Mouse (Mus musculus) limb, embryonic 11.5 days (tissue): ENCODE measurements around the gene Polr3c. TPM values are rescaled to one million over a fixed set of nuclear protein-coding genes. Genes with fewer than 3 reads are reported as not detected.
"Not testable (repeated sequence)": the region's sequence is repeated elsewhere in the genome, so short reads cannot be mapped to it uniquely, and the experiment has no call there.

Experiments
- ATAC-seq: fragments of 200-750 bp; cut with Nextera tagmentation; 2 replicates; pipeline ENCODE4 v1.8.0; 2017; ENCODE audit warnings: low read depth; ENCODE audit not compliant: insufficient number of reproducible peaks, low FRiP score, low TSS enrichment
- DNase-seq: peaks from one replicate; pipeline ENCODE4 v3.0.0-alpha.2; 2015; ENCODE audit warnings: low spot score
- H3K27ac ChIP-seq: fragments of 300-500 bp; sonication (generic); replicated peaks from 2 replicates; pipeline ENCODE4 v1.5.1; 2014; ENCODE audit warnings: low read depth, mild to moderate bottlenecking, low read length
- H3K27me3 ChIP-seq: fragments of 300-500 bp; sonication (generic); 2 replicates; pipeline ENCODE4 v1.6.1; 2014; ENCODE audit warnings: mild to moderate bottlenecking, low read length, mixed read lengths; ENCODE audit not compliant: control insufficient read depth, insufficient read depth
- H3K36me3 ChIP-seq: fragments of 300-500 bp; sonication (generic); 2 replicates; pipeline ENCODE4 v1.6.1; 2014; ENCODE audit warnings: mild to moderate bottlenecking, low read length, moderate library complexity, mixed read lengths; ENCODE audit not compliant: control insufficient read depth, insufficient read depth
- H3K4me1 ChIP-seq: fragments of 300-500 bp; sonication (generic); 2 replicates; pipeline ENCODE4 v1.6.1; 2014; ENCODE audit warnings: low read length, mixed read lengths; ENCODE audit not compliant: control insufficient read depth, insufficient read depth
- H3K4me2 ChIP-seq: fragments of 300-500 bp; sonication (generic); 2 replicates; pipeline ENCODE4 v1.6.1; 2014; ENCODE audit warnings: low read depth, mild to moderate bottlenecking, moderate library complexity; ENCODE audit not compliant: severe bottlenecking
- H3K4me3 ChIP-seq: fragments of 300-500 bp; sonication (generic); 2 replicates; pipeline ENCODE4 v1.5.1; 2014; ENCODE audit warnings: low read depth, low read length
- H3K9ac ChIP-seq: fragments of 300-500 bp; sonication (generic); 2 replicates; pipeline ENCODE4 v1.6.1; 2014; ENCODE audit warnings: mild to moderate bottlenecking, low read length
- H3K9me3 ChIP-seq: fragments of 300-500 bp; sonication (generic); 2 replicates; pipeline ENCODE4 v1.6.1; 2016; ENCODE audit warnings: low read length; ENCODE audit not compliant: control insufficient read depth
- WGBS: fragments of 180-500 bp; shearing (Covaris S2); extraction: QIAGEN DNeasy Blood & Tissue Kit; methylation state at CpG from one replicate; pipeline ENCODE4 v1.1.7; 2014; 5-methylcytosine and 5-hydroxymethylcytosine counted together
- polyA plus RNA-seq: library from polyadenylated mRNA; unstranded; fragments of >200 nt; fragmentation: Nextera tagmentation; extraction: Ambion mirVana; gene quantifications from 2 replicates; pipeline ENCODE4 v1.2.1, GENCODE M21; 2014

Gene Polr3c
- polyA plus RNA-seq, 1 experiment from 2014 or later: 38.1 TPM

DNA sequence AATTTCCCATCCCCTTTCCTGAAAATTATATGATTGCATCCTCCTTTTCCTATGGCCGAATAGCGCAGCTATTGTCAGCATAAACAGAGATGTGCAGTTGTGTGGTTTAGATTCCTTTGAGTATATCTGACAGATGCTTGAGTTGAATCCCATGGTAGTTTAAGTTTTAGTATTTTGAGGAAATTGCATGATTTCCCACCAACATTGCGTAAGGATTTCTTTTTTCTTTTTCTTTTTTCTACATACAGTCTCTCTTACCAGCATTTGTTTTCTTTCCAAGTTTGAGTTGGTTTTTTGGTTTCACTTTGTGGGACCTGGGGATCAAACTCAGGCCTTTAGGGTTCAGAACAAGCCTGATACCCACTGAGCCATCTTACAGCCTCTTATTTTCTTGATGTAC, 16.9 kb upstream of the Polr3c start:
- no peaks in the 10 kb centered on the region for H3K27me3 ChIP-seq
- H3K9me3 ChIP-seq: no peaks in the 10 kb centered on the region
- H3K27ac ChIP-seq: no peak overlapping the region
- H3K4me1 ChIP-seq: no peaks in the 10 kb centered on the region
- no peak for DNase-seq
- H3K9ac ChIP-seq: no peak overlapping the region
- H3K4me2 ChIP-seq: no peak overlapping the region
- H3K36me3 ChIP-seq: no peaks in the 10 kb centered on the region
- no peak for ATAC-seq
- 91% methylated on average over 3 of the region's 3 CpGs for WGBS
- H3K4me3 ChIP-seq: no peak overlapping the region

DNA sequence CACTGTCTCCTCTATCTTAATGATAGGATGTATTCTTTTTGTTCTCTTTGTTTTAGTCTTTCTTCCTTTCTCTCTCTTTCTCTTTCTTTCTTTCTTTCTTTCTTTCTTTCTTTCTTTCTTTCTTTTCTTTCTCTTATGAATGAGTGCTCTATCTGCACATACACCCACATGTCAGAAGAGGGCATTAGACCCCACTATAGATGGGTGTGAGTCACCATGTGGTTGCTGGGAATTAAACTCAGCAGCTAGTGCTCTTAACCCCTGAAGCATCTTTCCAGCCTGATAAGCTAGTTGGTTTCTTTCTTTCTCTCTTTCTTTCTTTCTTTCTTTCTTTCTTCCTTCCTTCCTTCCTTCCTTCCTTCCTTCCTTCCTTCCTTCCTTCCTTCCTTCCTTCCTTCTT, 12.9 kb upstream of the Polr3c start:
- DNase-seq, H3K4me1 ChIP-seq, H3K36me3 ChIP-seq, H3K27me3 ChIP-seq, H3K27ac ChIP-seq, H3K4me2 ChIP-seq, H3K9ac ChIP-seq, H3K4me3 ChIP-seq, ATAC-seq, H3K9me3 ChIP-seq: not testable (repeated sequence)

DNA sequence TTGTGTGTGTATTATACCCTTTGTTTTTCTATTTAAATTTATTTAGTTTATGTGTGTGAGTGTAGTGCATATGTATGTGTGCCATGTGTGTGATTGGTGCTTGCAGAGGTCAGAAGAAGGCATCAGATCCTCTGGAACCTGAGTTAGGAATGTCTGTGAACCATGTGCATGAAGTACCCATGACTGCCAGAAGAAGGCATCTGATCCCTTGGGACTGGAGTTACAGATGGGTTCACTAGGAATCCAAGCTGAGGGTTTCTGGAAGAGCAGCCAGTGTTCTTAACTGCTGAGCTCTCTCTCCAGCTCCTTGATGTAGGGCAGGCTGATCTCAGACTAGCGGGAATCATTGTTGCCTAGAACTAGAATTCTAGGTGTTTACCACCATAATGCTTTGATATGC, 10.6 kb upstream of the Polr3c start:
- no peak for ATAC-seq
- no peak overlapping the region for H3K4me2 ChIP-seq
- H3K27ac ChIP-seq: no peak overlapping the region
- no peak for DNase-seq
- H3K36me3 ChIP-seq: no peaks in the 10 kb centered on the region
- no peaks in the 10 kb centered on the region for H3K9me3 ChIP-seq
- H3K9ac ChIP-seq: no peak overlapping the region
- no peaks in the 10 kb centered on the region for H3K4me1 ChIP-seq
- no peak overlapping the region for H3K4me3 ChIP-seq
- no peaks in the 10 kb centered on the region for H3K27me3 ChIP-seq
- WGBS: 86% methylated on average over 1 of the region's 1 CpGs

DNA sequence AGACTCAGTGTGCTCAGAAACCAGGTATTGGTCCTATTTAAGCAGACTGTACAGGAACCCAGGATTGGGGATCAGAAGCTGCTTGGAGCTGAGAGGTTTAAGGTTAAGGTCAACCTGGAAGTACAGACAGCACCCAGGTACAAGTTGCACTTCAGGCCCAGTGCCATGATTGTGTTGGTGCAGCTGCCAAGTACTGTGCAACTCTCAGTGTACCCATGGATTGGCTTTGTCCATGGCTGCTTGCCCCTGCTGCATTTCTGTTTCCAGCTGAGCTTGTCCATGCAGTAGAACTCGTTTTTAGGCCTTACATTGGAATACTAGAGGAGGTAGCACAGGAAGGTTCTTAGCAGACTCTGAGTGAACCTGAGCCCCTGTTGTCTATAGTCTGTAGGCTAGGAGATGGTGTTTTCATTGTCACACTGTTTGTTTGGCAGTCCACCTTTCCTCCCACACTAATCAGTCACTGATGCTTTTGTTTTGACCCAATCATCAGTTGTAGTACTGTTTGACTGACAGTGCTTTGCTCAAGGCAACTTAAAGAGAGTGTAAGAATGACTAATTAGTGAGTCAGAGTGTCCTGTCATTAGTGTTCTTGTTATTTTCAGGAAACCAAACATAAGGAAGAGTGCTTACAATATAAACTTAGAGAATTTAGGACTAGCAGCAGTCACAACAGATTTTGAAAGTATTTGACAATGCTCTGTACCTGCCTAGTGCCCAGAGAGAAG, 9.7 kb upstream of the Polr3c start:
- Histone ChIP-seq H3K4me3 (no peak overlapping the region), H3K4me2 (no peak overlapping the region), H3K9ac (no peak overlapping the region), H3K27ac (no peak overlapping the region), H3K9me3 (no peaks in the 10 kb centered on the region), H3K27me3 (no peaks in the 10 kb centered on the region), H3K36me3 (no peaks in the 10 kb centered on the region), H3K4me1 (no peaks in the 10 kb centered on the region)
- 57% methylated on average over 1 of the region's 1 CpGs for whole genome bisulfite sequencing
- ATAC-seq: no peak
- no peak for DNase-seq

DNA sequence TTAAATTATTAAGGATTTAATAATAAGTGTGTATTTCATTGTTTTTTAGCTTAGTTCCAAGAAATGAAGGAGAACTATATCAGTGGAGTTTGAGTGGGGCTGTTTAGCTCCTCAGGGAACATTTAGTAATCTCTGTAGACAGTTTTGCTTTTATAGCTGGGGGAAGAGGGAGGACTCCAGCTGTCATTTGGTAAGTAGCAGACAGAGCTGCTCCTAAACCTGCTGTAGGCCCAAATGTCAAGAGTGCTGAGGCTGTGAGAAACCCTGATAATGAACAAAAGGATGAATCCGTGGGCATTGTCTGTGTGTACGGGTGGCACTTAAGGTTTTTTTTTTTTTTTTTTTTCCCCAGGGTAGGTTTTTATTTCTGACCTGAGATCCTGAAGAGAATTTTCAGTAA, 7.8 kb upstream of the Polr3c start:
- no peaks in the 10 kb centered on the region for H3K36me3 ChIP-seq
- no peaks in the 10 kb centered on the region for H3K9me3 ChIP-seq
- no peaks in the 10 kb centered on the region for H3K4me1 ChIP-seq
- DNase-seq (no peak), ATAC-seq (no peak)
- 93% methylated on average over 2 of the region's 2 CpGs for WGBS
- H3K4me2 ChIP-seq: no peak overlapping the region
- H3K9ac ChIP-seq: no peak overlapping the region
- no peak overlapping the region for H3K4me3 ChIP-seq
- no peak overlapping the region for H3K27ac ChIP-seq
- no peaks in the 10 kb centered on the region for H3K27me3 ChIP-seq

DNA sequence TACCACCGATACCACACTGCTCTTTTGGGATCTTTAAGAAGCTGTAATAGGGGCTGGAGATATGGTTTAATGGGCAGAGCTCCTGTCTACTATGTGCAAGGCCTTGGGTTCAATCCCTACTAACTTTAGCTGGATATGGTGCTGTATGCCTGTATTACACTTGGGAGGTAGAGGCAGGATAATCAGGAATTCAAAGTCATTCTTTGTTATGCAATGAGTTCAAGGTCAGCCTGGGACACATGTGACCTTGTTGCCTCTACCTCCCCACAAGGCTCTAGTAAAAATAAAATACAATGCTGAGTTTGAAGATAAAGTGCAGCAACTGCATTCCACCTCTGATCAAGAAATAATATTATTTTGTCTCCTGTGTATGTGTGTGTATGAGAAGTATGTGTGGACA, 6.6 kb upstream of the Polr3c start:
- H3K27ac ChIP-seq: no peak overlapping the region
- no peaks in the 10 kb centered on the region for H3K36me3 ChIP-seq
- no peak overlapping the region for H3K9ac ChIP-seq
- no peaks in the 10 kb centered on the region for H3K27me3 ChIP-seq
- 93% methylated on average over 1 of the region's 1 CpGs for WGBS
- H3K4me1 ChIP-seq: peaks cover 5% of the 10 kb centered on the region; the same call in 1 of the 2 replicates
- no peak overlapping the region for H3K4me2 ChIP-seq
- DNase-seq (no peak), ATAC-seq (no peak)
- H3K9me3 ChIP-seq: no peaks in the 10 kb centered on the region
- H3K4me3 ChIP-seq: no peak overlapping the region

DNA sequence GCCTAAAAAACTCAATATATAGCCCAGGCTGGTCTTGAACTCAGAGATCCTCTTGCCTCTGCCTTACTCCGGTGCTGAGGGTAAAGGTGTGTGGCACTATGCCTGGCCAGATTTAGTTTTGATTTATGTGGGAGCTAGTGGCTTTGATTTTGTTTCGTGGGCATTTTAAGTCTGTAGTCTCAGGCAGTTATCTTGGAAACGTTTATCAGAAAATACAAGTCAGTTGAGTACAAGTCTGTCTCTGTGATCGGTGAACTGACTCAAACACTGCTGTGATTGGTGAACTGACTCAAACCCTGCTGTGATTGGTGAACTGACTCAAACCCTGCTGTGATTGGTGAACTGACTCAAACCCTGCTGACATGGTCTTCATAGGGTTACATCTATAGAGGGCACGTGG, 3.4 kb upstream of the Polr3c start:
- peaks cover 8% of the 10 kb centered on the region; the same call in 1 of the 2 replicates for H3K4me1 ChIP-seq
- no peak for DNase-seq
- no peaks in the 10 kb centered on the region for H3K9me3 ChIP-seq
- no peak overlapping the region for H3K4me3 ChIP-seq
- no peak overlapping the region for H3K27ac ChIP-seq
- no peak overlapping the region for H3K4me2 ChIP-seq
- no peak overlapping the region for H3K9ac ChIP-seq
- WGBS: 83% methylated on average over 5 of the region's 5 CpGs
- no peaks in the 10 kb centered on the region for H3K27me3 ChIP-seq
- ATAC-seq: no peak
- H3K36me3 ChIP-seq: no peaks in the 10 kb centered on the region

DNA sequence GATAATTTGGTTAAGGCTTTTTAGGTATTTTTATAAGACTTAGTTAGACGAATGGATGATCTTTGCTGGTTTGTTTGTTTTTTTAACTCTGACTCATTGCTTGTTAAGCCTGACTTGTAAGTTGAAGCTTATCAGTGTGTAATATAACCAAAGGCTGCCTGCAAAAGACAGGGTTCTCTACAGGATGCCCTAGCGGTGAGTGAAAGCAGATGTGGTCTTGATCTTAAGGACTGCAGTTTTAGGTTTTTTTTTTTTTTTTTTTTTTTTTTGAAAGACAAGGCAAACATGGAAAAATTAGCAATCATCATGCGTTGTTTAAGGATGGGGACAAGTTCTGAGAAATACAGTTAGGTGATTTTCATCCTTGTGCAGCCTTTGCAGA, 2.0 kb upstream of the Polr3c start:
- H3K9me3 ChIP-seq: no peaks in the 10 kb centered on the region
- DNase-seq (no peak), ATAC-seq (no peak)
- no peak overlapping the region for H3K4me2 ChIP-seq
- no peaks in the 10 kb centered on the region for H3K27me3 ChIP-seq
- 37% methylated on average over 3 of the region's 3 CpGs for WGBS
- H3K27ac ChIP-seq: no peak overlapping the region
- peaks cover 8% of the 10 kb centered on the region; the same call in 1 of the 2 replicates for H3K4me1 ChIP-seq
- no peaks in the 10 kb centered on the region for H3K36me3 ChIP-seq
- H3K4me3 ChIP-seq: no peak overlapping the region
- no peak overlapping the region for H3K9ac ChIP-seq
